Comparison of ENCODE assay signal across 20 mouse cellular contexts in the genomic region with DNA sequence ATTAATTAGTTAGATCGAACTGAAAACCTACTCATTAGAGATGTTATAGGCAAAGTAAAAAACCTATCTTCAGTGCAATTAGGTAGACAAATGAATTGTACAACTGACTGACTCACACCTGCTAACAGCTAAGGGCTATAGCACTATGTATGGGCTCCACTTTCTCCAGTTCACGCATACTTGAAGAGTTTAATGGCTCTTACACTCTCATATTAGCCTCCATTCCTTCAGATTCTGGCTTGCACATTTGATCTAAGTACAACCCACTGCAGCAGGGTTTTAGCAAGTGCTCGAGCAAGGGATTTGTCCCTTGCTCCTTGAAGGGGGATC.
DNase-seq lines count a peak whose midpoint lies in the region; ATAC-seq and TF ChIP-seq lines count a peak whose summit lies in the region.
"Had no signal": no experiment of that assay in that cellular context is flagged by ENCODE, and none has a peak within 500 bp of the region (broad histone marks: within the 10 kb centered on the region; RNA-seq: fewer than 3 reads in every experiment).

No protein-coding gene starts in this region.

- no peak overlapping the region for H3K27ac ChIP-seq in midbrain, embryonic 15.5 days
- no peak overlapping the region for H3K27ac ChIP-seq in midbrain, embryonic 13.5 days
- peak overlapping the region; percentile 52; the same call in 1 of the 2 replicates for H3K27ac ChIP-seq in stomach, embryonic 14.5 days (ENCODE audit: low read length)
- no peak overlapping the region for H3K27ac ChIP-seq in stomach, postnatal 0 days (replicated peaks)
- H3K27ac ChIP-seq in neural tube, embryonic 14.5 days (ENCODE audit: low read depth, low read length), result no peak overlapping the region
- H3K27ac ChIP-seq: embryonic facial prominence, embryonic 13.5 days; heart, adult 2 months; heart, embryonic 15.5 days; hindbrain, embryonic 10.5 days had no signal

- no peaks in the 10 kb centered on the region for H3K36me3 ChIP-seq in midbrain, embryonic 15.5 days (replicated peaks)
- H3K36me3 ChIP-seq in midbrain, embryonic 13.5 days, result no peaks in the 10 kb centered on the region
- no peaks in the 10 kb centered on the region for H3K36me3 ChIP-seq in stomach, embryonic 14.5 days (ENCODE audit: control insufficient read depth, insufficient read depth, low read length)
- no peaks in the 10 kb centered on the region for H3K36me3 ChIP-seq in stomach, postnatal 0 days (ENCODE audit: control insufficient read depth, insufficient read depth, low read length)
- H3K36me3 ChIP-seq in neural tube, embryonic 14.5 days (ENCODE audit: control insufficient read depth, insufficient read depth, low read length), result no peaks in the 10 kb centered on the region
- H3K36me3 ChIP-seq: embryonic facial prominence, embryonic 13.5 days; heart, embryonic 15.5 days; hindbrain, embryonic 10.5 days had no signal

- WGBS in midbrain, embryonic 15.5 days, result 62% methylated on average over 3 of the region's 3 CpGs
- WGBS in midbrain, embryonic 13.5 days, result 68% methylated on average over 3 of the region's 3 CpGs
- WGBS in stomach, embryonic 14.5 days, result 70% methylated on average over 3 of the region's 3 CpGs
- WGBS in stomach, postnatal 0 days, result 69% methylated on average over 3 of the region's 3 CpGs
- WGBS in neural tube, embryonic 14.5 days, result 25% methylated on average over 3 of the region's 3 CpGs

- peak; percentile 12 for DNase-seq in embryo, embryonic 10.5 days (ENCODE audit: low spot score)
- no peak for DNase-seq in embryo, embryonic 10 days (ENCODE audit: low spot score)
- no peak for DNase-seq in stomach, postnatal 0 days (ENCODE audit: low spot score)
- DNase-seq: adrenal gland, postnatal 10 days; B cell, adult 2 months; cerebellum, adult 2 months; cerebellum, postnatal 14 days; gastrocnemius, postnatal 14 days; heart, adult 2 months; kidney, adult 11 months had no signal

- TF ChIP-seq CTCF in stomach, postnatal 0 days (IDR thresholded peaks at IDR 0.05; ENCODE audit: low read depth), result no peak

- H3K4me3 ChIP-seq in midbrain, embryonic 15.5 days, result no peak overlapping the region
- no peak overlapping the region for H3K4me3 ChIP-seq in midbrain, embryonic 13.5 days (replicated peaks)
- no peak overlapping the region for H3K4me3 ChIP-seq in stomach, embryonic 14.5 days (ENCODE audit: low read depth, low read length)
- no peak overlapping the region for H3K4me3 ChIP-seq in stomach, postnatal 0 days (ENCODE audit: low read depth, low read length)
- H3K4me3 ChIP-seq in neural tube, embryonic 14.5 days (ENCODE audit: low read depth, low read length), result no peak overlapping the region
- H3K4me3 ChIP-seq: embryonic facial prominence, embryonic 13.5 days; heart, adult 2 months; heart, embryonic 15.5 days; hindbrain, embryonic 10.5 days had no signal

- TF ChIP-seq EP300 in stomach, postnatal 0 days (optimal IDR thresholded peaks at IDR 0.05), result no peak

- no peaks in the 10 kb centered on the region for H3K27me3 ChIP-seq in midbrain, embryonic 15.5 days (replicated peaks)
- H3K27me3 ChIP-seq in midbrain, embryonic 13.5 days, result no peaks in the 10 kb centered on the region
- no peaks in the 10 kb centered on the region for H3K27me3 ChIP-seq in stomach, embryonic 14.5 days (ENCODE audit: control insufficient read depth, insufficient read depth, low read length)
- H3K27me3 ChIP-seq in stomach, postnatal 0 days (ENCODE audit: control insufficient read depth, insufficient read depth, low read length), result no peaks in the 10 kb centered on the region
- H3K27me3 ChIP-seq in neural tube, embryonic 14.5 days (ENCODE audit: control insufficient read depth, insufficient read depth, low read length), result no peaks in the 10 kb centered on the region
- H3K27me3 ChIP-seq: embryonic facial prominence, embryonic 13.5 days; heart, embryonic 15.5 days had no signal

- H3K4me1 ChIP-seq in midbrain, embryonic 15.5 days, result peaks cover 6% of the 10 kb centered on the region; the same call in 1 of the 2 replicates
- peaks cover 11% of the 10 kb centered on the region for H3K4me1 ChIP-seq in midbrain, embryonic 13.5 days (replicated peaks)
- H3K4me1 ChIP-seq in stomach, embryonic 14.5 days (ENCODE audit: control insufficient read depth, insufficient read depth, low read length), result peaks cover 13% of the 10 kb centered on the region; the same call in 1 of the 2 replicates
- H3K4me1 ChIP-seq in stomach, postnatal 0 days (replicated peaks; ENCODE audit: control insufficient read depth, insufficient read depth), result 0 out of 2 replicates have a peak, but pooled peaks cover 2% of the 10 kb centered on the region
- 0 out of 2 replicates have a peak, but pooled peaks cover 4% of the 10 kb centered on the region for H3K4me1 ChIP-seq in neural tube, embryonic 14.5 days (ENCODE audit: control insufficient read depth, insufficient read depth, low read length)
- H3K4me1 ChIP-seq: heart, embryonic 15.5 days had no signal

- H3K9ac ChIP-seq in midbrain, embryonic 15.5 days, result no peak overlapping the region
- H3K9ac ChIP-seq in midbrain, embryonic 13.5 days (replicated peaks), result no peak overlapping the region
- H3K9ac ChIP-seq in stomach, embryonic 14.5 days (replicated peaks; ENCODE audit: low read depth, low read length), result no peak overlapping the region
- H3K9ac ChIP-seq in stomach, postnatal 0 days (ENCODE audit: low read length), result no peak overlapping the region
- no peak overlapping the region for H3K9ac ChIP-seq in neural tube, embryonic 14.5 days (replicated peaks; ENCODE audit: low read depth, low read length)
- H3K9ac ChIP-seq: embryonic facial prominence, embryonic 13.5 days; heart, embryonic 15.5 days had no signal

- ATAC-seq in midbrain, embryonic 15.5 days (replicated peaks), result no peak
- ATAC-seq in midbrain, embryonic 13.5 days, result no peak
- ATAC-seq in stomach, embryonic 14.5 days (ENCODE audit: insufficient number of reproducible peaks, insufficient read depth, low FRiP score, low read depth), result no peak
- no peak for ATAC-seq in stomach, postnatal 0 days (ENCODE audit: low FRiP score, low TSS enrichment)
- peak; percentile 45; the same call in 1 of the 2 replicates for ATAC-seq in neural tube, embryonic 14.5 days (ENCODE audit: low read depth)
- no peak for ATAC-seq in inflammation-experienced regulatory T-cells, adult 6 months
- ATAC-seq: hindbrain, embryonic 16.5 days had no signal

- H3K4me2 ChIP-seq in midbrain, embryonic 15.5 days, result 0 out of 2 replicates have a peak overlapping the region, but pooled peaks have one; percentile 32
- H3K4me2 ChIP-seq in midbrain, embryonic 13.5 days (replicated peaks), result no peak overlapping the region
- no peak overlapping the region for H3K4me2 ChIP-seq in stomach, embryonic 14.5 days (replicated peaks; ENCODE audit: low read depth, low read length)
- H3K4me2 ChIP-seq in stomach, postnatal 0 days (replicated peaks; ENCODE audit: low read depth), result no peak overlapping the region
- H3K4me2 ChIP-seq in neural tube, embryonic 14.5 days (ENCODE audit: low read depth, low read length), result no peak overlapping the region
- H3K4me2 ChIP-seq: heart, embryonic 11.5 days; heart, embryonic 15.5 days had no signal

- H3K9me3 ChIP-seq in midbrain, embryonic 15.5 days, result no peaks in the 10 kb centered on the region
- H3K9me3 ChIP-seq in midbrain, embryonic 13.5 days, result no peaks in the 10 kb centered on the region
- H3K9me3 ChIP-seq in stomach, embryonic 14.5 days (ENCODE audit: control insufficient read depth, low read depth, low read length), result no peaks in the 10 kb centered on the region
- no peaks in the 10 kb centered on the region for H3K9me3 ChIP-seq in stomach, postnatal 0 days (ENCODE audit: control insufficient read depth, low read length)
- no peaks in the 10 kb centered on the region for H3K9me3 ChIP-seq in neural tube, embryonic 14.5 days (ENCODE audit: control insufficient read depth, low read length)
- H3K9me3 ChIP-seq: embryonic facial prominence, embryonic 13.5 days; heart, embryonic 15.5 days; hindbrain, embryonic 10.5 days had no signal
